Mouse (Mus musculus): ENCODE measurements around the gene Vps13d. TPM values are rescaled to one million over a fixed set of nuclear protein-coding genes. Genes with fewer than 3 reads are reported as not detected.

Vps13d gene
- polyA plus RNA-seq, 1 experiment from 2014 or later, result 12.6 TPM

DNA sequence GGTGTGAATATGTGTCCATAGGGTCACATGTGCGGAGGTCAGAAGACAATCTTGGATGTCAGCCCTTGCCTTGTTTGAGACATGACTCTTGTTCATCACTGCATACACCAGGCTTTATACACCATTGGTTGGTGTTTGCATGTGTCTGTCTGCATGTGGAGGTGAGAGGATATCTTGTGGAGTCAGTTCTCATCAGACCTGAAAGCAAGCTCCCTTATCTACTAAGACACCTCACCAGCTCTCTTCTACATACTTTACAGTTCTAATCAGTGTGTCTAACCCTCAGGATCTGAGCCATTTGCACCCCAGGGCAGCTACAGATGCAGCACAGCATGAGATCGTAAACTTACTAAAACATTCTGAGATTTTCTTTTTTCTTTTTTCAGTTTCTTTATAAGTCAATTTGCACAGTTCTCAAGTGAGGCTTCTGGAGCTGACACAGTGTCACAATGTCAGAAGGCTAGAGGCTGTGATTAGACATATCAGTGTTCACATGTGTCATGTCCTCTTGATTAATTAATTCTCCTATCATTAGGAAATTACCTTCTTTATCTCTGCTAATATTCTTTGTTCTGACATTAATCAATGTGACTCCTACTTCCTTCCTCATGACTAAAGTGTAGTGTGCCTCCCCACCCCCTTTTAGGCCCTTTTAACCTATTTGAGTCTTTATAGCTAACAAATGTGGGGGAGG is 135.9 kb downstream of the Vps13d start:
- Histone ChIP-seq H3K27me3 (ENCODE audit: control insufficient read depth, insufficient read depth, low read length) (no peaks in the 10 kb centered on the region), H3K27ac (ENCODE audit: low read depth, low read length) (no peak overlapping the region), H3K4me2 (replicated peaks; ENCODE audit: low read depth, low read length) (no peak overlapping the region), H3K4me1 (ENCODE audit: control insufficient read depth, insufficient read depth, low read length) (no peaks in the 10 kb centered on the region), H3K9ac (ENCODE audit: low read depth, low read length) (no peak overlapping the region), H3K4me3 (ENCODE audit: low read length) (no peak overlapping the region), H3K36me3 (ENCODE audit: control insufficient read depth, insufficient read depth, low read length) (peaks cover 62% of the 10 kb centered on the region), H3K9me3 (ENCODE audit: control insufficient read depth, low read length) (no peaks in the 10 kb centered on the region)
- ATAC-seq (ENCODE audit: low FRiP score, low TSS enrichment), result 0 out of 2 replicates have a peak, but pooled peaks have one; percentile 30
- 82% methylated on average over 2 of the region's 2 CpGs for WGBS

DNA sequence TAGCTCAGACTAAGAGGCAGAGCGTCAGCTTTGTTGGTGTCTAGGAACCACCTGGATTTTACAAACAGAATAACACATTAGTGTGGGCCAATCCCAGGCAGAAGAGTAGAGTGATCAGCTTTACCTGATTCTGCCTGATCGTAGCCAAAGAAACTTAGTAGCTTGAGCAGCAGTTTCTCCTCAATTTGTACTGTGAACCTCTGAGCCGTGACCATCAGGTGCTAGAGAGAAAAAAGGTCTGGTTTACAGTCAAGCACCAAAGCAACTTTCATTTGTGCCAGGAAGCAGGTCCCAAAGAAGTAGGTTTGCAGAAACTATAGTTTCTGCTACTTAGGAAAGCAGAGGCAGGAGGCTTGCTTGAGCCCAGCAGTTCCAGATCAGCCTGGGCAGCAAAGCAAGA is 138.5 kb downstream of the Vps13d start:
- ATAC-seq (ENCODE audit: low FRiP score, low TSS enrichment), result no peak
- H3K36me3 ChIP-seq (ENCODE audit: control insufficient read depth, insufficient read depth, low read length), result peaks cover 51% of the 10 kb centered on the region; the same call in 1 of the 2 replicates
- WGBS, result 89% methylated on average over 3 of the region's 3 CpGs

DNA sequence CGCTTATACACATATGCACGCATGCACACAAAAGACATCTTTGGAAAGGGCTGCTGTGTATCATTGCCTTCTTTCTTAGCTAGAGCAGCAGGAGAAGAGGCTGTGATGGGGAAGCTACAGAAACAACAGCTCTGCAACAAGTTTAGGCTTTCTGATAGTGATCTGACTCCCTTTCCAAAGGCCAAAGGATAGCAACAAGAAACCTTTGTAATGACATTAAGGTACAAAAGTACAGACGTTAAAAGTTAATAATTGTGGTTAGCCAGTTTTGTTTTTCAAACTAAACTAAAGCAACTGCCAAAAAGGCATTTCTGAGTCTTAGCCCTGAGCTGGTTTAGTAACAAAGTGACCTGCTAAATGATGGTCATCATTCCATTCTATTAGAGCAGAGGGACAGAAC is 139.0 kb downstream of the Vps13d start:
- H3K4me3 ChIP-seq (ENCODE audit: low read length), result no peak overlapping the region
- no peaks in the 10 kb centered on the region for H3K27me3 ChIP-seq (ENCODE audit: control insufficient read depth, insufficient read depth, low read length)
- H3K4me2 ChIP-seq (replicated peaks; ENCODE audit: low read depth, low read length), result no peak overlapping the region
- 75% methylated on average over 3 of the region's 3 CpGs for WGBS
- H3K9ac ChIP-seq (ENCODE audit: low read depth, low read length), result no peak overlapping the region
- H3K4me1 ChIP-seq (ENCODE audit: control insufficient read depth, insufficient read depth, low read length), result peaks cover 16% of the 10 kb centered on the region; the same call in 1 of the 2 replicates
- ATAC-seq (ENCODE audit: low FRiP score, low TSS enrichment), result no peak
- no peak overlapping the region for H3K27ac ChIP-seq (ENCODE audit: low read depth, low read length)
- H3K36me3 ChIP-seq (ENCODE audit: control insufficient read depth, insufficient read depth, low read length), result peaks cover 45% of the 10 kb centered on the region; the same call in 1 of the 2 replicates
- no peaks in the 10 kb centered on the region for H3K9me3 ChIP-seq (ENCODE audit: control insufficient read depth, low read length)

More for the DNA sequence above, 138.5 kb downstream of the Vps13d start:
- Histone ChIP-seq H3K9me3 (ENCODE audit: control insufficient read depth, low read length) (no peaks in the 10 kb centered on the region), H3K4me1 (ENCODE audit: control insufficient read depth, insufficient read depth, low read length) (peaks cover 15% of the 10 kb centered on the region; the same call in 1 of the 2 replicates), H3K4me3 (ENCODE audit: low read length) (no peak overlapping the region), H3K27ac (ENCODE audit: low read depth, low read length) (no peak overlapping the region), H3K4me2 (replicated peaks; ENCODE audit: low read depth, low read length) (no peak overlapping the region), H3K27me3 (ENCODE audit: control insufficient read depth, insufficient read depth, low read length) (no peaks in the 10 kb centered on the region), H3K9ac (ENCODE audit: low read depth, low read length) (no peak overlapping the region)

DNA sequence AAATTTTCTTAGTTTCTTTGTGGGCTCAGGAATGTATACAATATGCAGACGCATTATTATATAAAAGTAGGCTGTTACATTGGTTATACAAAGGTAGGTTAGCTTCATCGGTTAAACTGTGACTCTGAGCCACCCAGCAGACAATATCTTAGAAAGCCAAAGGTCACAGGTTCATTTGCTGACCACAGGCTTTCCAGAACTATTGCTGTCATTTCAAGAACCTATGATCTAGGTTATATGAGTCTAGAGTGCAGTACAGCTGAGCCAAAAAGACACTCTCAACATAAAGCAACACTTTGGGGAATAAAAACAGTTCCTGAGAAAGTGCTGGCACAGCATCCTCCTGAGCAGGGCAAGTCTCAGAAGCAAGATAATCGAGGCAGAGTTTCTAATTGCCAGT is 140.4 kb downstream of the Vps13d start:
- no peak overlapping the region for H3K9ac ChIP-seq (ENCODE audit: low read depth, low read length)
- H3K27me3 ChIP-seq (ENCODE audit: control insufficient read depth, insufficient read depth, low read length), result no peaks in the 10 kb centered on the region
- H3K9me3 ChIP-seq (ENCODE audit: control insufficient read depth, low read length), result no peaks in the 10 kb centered on the region
- peaks cover 35% of the 10 kb centered on the region; the same call in 1 of the 2 replicates for H3K36me3 ChIP-seq (ENCODE audit: control insufficient read depth, insufficient read depth, low read length)
- H3K4me1 ChIP-seq (ENCODE audit: control insufficient read depth, insufficient read depth, low read length), result peaks cover 25% of the 10 kb centered on the region
- no peak overlapping the region for H3K4me2 ChIP-seq (replicated peaks; ENCODE audit: low read depth, low read length)
- WGBS, result 71% methylated on average over 3 of the region's 3 CpGs
- no peak overlapping the region for H3K4me3 ChIP-seq (ENCODE audit: low read length)
- no peak for ATAC-seq (ENCODE audit: low FRiP score, low TSS enrichment)
- no peak overlapping the region for H3K27ac ChIP-seq (ENCODE audit: low read depth, low read length)

DNA sequence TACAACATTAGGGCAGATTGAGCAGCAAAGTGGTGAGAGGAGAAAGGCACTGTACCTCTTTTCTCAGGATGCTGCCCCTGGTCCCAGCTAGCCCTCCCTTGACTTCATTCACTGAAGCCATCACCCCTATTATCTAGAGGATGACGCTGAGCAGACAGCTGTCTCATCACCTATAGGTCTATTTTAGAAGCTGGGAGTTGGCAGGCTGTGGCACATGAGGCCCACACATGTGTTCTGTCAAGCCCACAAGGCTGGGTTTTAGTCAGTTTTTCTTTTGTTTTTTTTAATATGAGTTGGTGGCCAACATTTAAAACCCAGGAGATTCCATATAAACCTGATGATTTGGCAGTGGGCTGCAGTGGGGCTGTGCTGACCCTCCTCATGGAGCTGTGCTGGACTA is 142.1 kb downstream of the Vps13d start:
- WGBS, result 78% methylated on average over 1 of the region's 1 CpGs
- no peak for ATAC-seq (ENCODE audit: low FRiP score, low TSS enrichment)
- Histone ChIP-seq H3K36me3 (ENCODE audit: control insufficient read depth, insufficient read depth, low read length) (peaks cover 32% of the 10 kb centered on the region; the same call in 1 of the 2 replicates), H3K9ac (ENCODE audit: low read depth, low read length) (no peak overlapping the region), H3K4me2 (replicated peaks; ENCODE audit: low read depth, low read length) (no peak overlapping the region), H3K9me3 (ENCODE audit: control insufficient read depth, low read length) (no peaks in the 10 kb centered on the region), H3K4me3 (ENCODE audit: low read length) (no peak overlapping the region), H3K4me1 (ENCODE audit: control insufficient read depth, insufficient read depth, low read length) (peaks cover 25% of the 10 kb centered on the region), H3K27me3 (ENCODE audit: control insufficient read depth, insufficient read depth, low read length) (no peaks in the 10 kb centered on the region), H3K27ac (ENCODE audit: low read depth, low read length) (peak overlapping the region; percentile 44; the same call in 1 of the 2 replicates)

DNA sequence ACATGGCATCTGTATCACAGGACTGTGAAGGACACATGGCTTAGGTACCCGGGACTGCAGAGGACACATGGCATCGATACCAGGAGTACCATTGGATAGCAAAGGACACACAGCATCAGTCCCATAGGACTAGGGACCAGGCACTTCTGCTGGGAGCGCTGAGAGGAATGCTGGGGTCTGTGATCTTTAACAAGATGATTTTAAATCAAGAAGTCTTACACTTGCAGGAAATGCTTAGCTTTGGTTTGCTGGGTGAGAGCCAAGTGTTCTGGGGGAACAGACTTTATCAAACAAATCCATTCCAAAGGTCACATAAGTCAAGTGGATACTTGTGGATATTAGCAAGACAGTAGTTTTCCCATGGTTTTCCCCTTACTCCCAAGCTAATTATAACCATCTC is 142.5 kb downstream of the Vps13d start:
- Histone ChIP-seq H3K9ac (ENCODE audit: low read depth, low read length) (no peak overlapping the region), H3K9me3 (ENCODE audit: control insufficient read depth, low read length) (no peaks in the 10 kb centered on the region), H3K4me3 (ENCODE audit: low read length) (no peak overlapping the region), H3K4me2 (replicated peaks; ENCODE audit: low read depth, low read length) (no peak overlapping the region), H3K27me3 (ENCODE audit: control insufficient read depth, insufficient read depth, low read length) (no peaks in the 10 kb centered on the region), H3K4me1 (ENCODE audit: control insufficient read depth, insufficient read depth, low read length) (peaks cover 25% of the 10 kb centered on the region), H3K36me3 (ENCODE audit: control insufficient read depth, insufficient read depth, low read length) (peaks cover 31% of the 10 kb centered on the region; the same call in 1 of the 2 replicates), H3K27ac (ENCODE audit: low read depth, low read length) (peak overlapping the region; percentile 14; the same call in 1 of the 2 replicates)
- WGBS, result 72% methylated on average over 3 of the region's 3 CpGs
- peak; percentile 41 for ATAC-seq (ENCODE audit: low FRiP score, low TSS enrichment)

DNA sequence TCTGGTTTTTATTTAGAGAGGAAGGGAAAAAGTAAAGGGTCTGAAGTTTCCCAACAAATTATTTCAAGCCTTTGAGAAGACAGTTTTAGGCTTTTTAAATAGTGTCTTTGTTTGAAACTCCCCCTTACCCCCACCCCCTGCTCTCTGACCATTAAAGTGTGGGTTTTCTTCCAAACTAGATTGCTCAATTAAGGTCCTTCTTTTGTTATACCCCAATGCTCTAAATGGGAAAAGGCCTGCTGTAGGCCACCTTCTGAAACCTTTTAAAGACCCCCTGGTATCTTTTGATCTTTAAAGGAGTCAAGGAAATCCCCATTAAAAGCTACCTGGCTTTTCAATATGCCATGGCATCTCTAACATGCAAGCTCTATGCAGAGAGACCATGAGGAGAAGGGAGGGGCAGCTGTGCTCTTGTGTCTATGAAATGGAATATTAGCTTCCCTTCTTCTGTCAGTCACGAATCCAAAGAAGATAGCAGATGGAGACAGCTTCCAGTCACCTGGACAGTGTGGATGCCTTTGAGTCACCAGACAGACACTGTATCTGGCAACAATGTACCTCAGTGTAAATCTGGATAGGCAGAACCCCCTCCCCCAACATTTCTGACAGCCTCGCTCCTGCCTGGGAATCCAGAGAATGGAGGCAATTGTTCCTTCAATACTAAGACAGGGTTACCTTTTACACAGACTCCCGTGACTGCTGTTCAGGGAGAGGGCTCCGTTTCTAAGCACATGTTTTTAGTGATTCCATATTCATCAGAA is 143.4 kb downstream of the Vps13d start:
- H3K36me3 ChIP-seq (ENCODE audit: control insufficient read depth, insufficient read depth, low read length), result peaks cover 23% of the 10 kb centered on the region; the same call in 1 of the 2 replicates
- H3K27ac ChIP-seq (ENCODE audit: low read depth, low read length), result peak overlapping the region; percentile 14; the same call in 1 of the 2 replicates
- no peaks in the 10 kb centered on the region for H3K9me3 ChIP-seq (ENCODE audit: control insufficient read depth, low read length)
- peaks cover 25% of the 10 kb centered on the region for H3K4me1 ChIP-seq (ENCODE audit: control insufficient read depth, insufficient read depth, low read length)
- no peak overlapping the region for H3K9ac ChIP-seq (ENCODE audit: low read depth, low read length)
- H3K4me3 ChIP-seq (ENCODE audit: low read length), result no peak overlapping the region
- no peaks in the 10 kb centered on the region for H3K27me3 ChIP-seq (ENCODE audit: control insufficient read depth, insufficient read depth, low read length)
- no peak overlapping the region for H3K4me2 ChIP-seq (replicated peaks; ENCODE audit: low read depth, low read length)
- no peak for ATAC-seq (ENCODE audit: low FRiP score, low TSS enrichment)
- WGBS, result 68% methylated on average over 4 of the region's 4 CpGs

DNA sequence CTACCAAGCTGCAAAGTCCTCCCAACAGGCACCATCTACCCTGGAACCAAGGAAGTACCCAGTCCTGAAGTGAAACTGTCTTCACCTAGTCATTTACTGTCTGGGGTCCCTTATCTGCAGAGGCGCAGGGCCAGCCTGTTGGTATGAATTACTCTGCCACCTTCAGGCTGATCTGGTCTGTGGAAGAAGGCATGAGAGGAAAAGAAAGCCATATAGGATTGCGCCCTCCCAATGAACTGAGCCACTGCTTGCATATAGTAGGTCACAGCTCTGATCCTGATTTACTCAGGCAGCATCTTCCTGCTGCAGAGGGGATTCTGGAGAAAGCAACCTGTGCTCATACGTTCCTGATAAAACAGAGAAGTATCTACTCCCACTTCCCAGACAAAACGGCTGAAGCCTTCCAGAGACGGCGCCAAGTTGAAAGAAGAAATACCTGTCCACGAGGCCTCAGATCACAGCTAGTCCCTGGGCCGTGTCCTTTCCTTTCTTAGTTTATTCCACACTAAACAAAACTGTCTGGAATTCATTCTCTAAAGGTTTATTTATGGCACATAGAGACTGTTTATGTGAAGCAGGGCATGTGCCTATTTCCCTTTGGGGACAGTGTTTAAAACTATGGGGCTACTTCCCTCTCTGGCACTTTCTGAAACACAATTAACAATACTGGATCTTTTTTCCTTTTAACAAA is 144.1 kb downstream of the Vps13d start:
- no peak overlapping the region for H3K4me3 ChIP-seq (ENCODE audit: low read length)
- no peaks in the 10 kb centered on the region for H3K9me3 ChIP-seq (ENCODE audit: control insufficient read depth, low read length)
- peaks cover 20% of the 10 kb centered on the region; the same call in 1 of the 2 replicates for H3K36me3 ChIP-seq (ENCODE audit: control insufficient read depth, insufficient read depth, low read length)
- H3K27ac ChIP-seq (ENCODE audit: low read depth, low read length), result peak overlapping the region; percentile 14; the same call in 1 of the 2 replicates
- peak; percentile 86 for ATAC-seq (ENCODE audit: low FRiP score, low TSS enrichment)
- no peaks in the 10 kb centered on the region for H3K27me3 ChIP-seq (ENCODE audit: control insufficient read depth, insufficient read depth, low read length)
- no peak overlapping the region for H3K4me2 ChIP-seq (replicated peaks; ENCODE audit: low read depth, low read length)
- no peak overlapping the region for H3K9ac ChIP-seq (ENCODE audit: low read depth, low read length)
- WGBS, result 41% methylated on average over 8 of the region's 8 CpGs
- peaks cover 25% of the 10 kb centered on the region for H3K4me1 ChIP-seq (ENCODE audit: control insufficient read depth, insufficient read depth, low read length)
